Mouse (Mus musculus): Measurements from ENCODE around the gene Itprip. TPM values are rescaled to one million over a fixed set of nuclear protein-coding genes. Genes with fewer than 3 reads are reported as not detected.

Itprip gene
- polyA plus RNA-seq, 1 experiment = 54.1 TPM

DNA sequence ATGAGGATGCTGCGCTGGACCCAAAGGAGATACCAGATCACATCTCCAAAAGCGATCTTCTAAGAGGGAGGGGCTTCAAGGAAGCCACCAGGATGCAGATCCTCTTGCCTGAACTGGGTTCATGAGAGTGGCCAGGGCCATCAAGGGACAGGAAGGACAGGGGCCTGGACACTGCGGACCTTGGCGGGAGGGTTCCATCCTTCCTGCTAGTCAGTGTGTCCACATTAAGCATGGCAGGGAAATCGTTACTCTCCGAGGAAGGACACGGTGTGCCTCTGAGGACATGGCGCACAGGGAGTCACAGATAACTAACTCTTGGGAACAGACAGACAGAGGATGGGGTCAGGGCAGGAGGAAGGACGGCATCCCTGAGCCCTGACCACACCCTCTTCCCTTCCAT lies 11.5 kb downstream of the Itprip start:
- no peak overlapping the region for H3ac ChIP-seq (ENCODE audit: control insufficient read depth, insufficient read length)
- H3K4me2 ChIP-seq (ENCODE audit: low read depth) = no peak overlapping the region
- H3K36me3 ChIP-seq (ENCODE audit: control insufficient read depth, insufficient read depth) = peaks cover 23% of the 10 kb centered on the region
- no peaks in the 10 kb centered on the region for H3K27me3 ChIP-seq (ENCODE audit: control insufficient read depth, insufficient read depth, insufficient read length)
- H3K4me3 ChIP-seq = no peak overlapping the region
- peaks cover 79% of the 10 kb centered on the region for H3K79me2 ChIP-seq (ENCODE audit: control insufficient read depth, insufficient read depth)
- TF ChIP-seq TCF12 (IDR thresholded peaks at IDR 0.05; ENCODE audit: insufficient read depth, poor library complexity, severe bottlenecking) (no peak), MYOG (IDR thresholded peaks at IDR 0.05; ENCODE audit: control insufficient read depth in 1 of 3, insufficient read depth in 1 of 3, insufficient read length in 2 of 3, low read depth in 2 of 3) (no peak), CEBPB (IDR thresholded peaks at IDR 0.05; ENCODE audit: insufficient read depth, poor library complexity, severe bottlenecking) (no peak), POLR2A (IDR thresholded peaks at IDR 0.05; ENCODE audit: insufficient read length, low read depth) (no peak), POLR2AphosphoS2 (IDR thresholded peaks at IDR 0.05; ENCODE audit: insufficient read length, low read depth) (no peak), REST (IDR thresholded peaks at IDR 0.05; ENCODE audit: insufficient read depth, insufficient read length) (no peak), MYOD1 (IDR thresholded peaks at IDR 0.05; ENCODE audit: control insufficient read depth in 1 of 3, insufficient read length in 2 of 3, low read depth in 2 of 3) (no peak), MAX (IDR thresholded peaks at IDR 0.05; ENCODE audit: low read depth) (no peak), SRF (IDR thresholded peaks at IDR 0.05; ENCODE audit: control insufficient read depth, insufficient read length, low read depth) (no peak), E2F4 (IDR thresholded peaks at IDR 0.05; ENCODE audit: insufficient read depth) (no peak), USF1 (IDR thresholded peaks at IDR 0.05; ENCODE audit: low read depth) (no peak)

DNA sequence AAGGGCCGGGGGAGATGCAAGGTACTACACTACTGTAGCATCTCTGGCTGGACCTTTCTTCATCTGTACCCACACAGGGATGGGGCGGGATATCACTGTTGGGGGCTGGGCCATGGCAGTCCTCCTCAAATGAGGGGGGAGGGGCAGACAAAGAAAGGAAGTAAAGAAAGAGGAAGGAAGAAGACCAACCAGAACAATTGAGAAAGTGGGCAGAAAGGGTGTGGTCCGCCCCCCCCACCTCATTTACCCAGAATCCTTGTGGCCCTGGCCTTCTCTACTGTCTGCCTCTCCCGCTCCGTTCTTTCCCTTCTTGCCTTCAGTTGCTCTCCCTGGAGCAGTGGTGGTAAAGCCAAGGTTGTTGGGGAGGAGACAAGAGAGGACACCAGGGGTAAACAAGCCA lies 13.5 kb downstream of the Itprip start:
- no peak overlapping the region for H3ac ChIP-seq (ENCODE audit: control insufficient read depth, insufficient read length)
- no peak overlapping the region for H3K4me2 ChIP-seq (ENCODE audit: low read depth)
- no peak overlapping the region for H3K4me3 ChIP-seq
- peaks cover 16% of the 10 kb centered on the region for H3K36me3 ChIP-seq (ENCODE audit: control insufficient read depth, insufficient read depth)
- H3K79me2 ChIP-seq (ENCODE audit: control insufficient read depth, insufficient read depth) = peaks cover 81% of the 10 kb centered on the region
- H3K27me3 ChIP-seq (ENCODE audit: control insufficient read depth, insufficient read depth, insufficient read length) = no peaks in the 10 kb centered on the region
- TF ChIP-seq REST (IDR thresholded peaks at IDR 0.05; ENCODE audit: insufficient read depth, insufficient read length) (no peak), POLR2AphosphoS2 (IDR thresholded peaks at IDR 0.05; ENCODE audit: insufficient read length, low read depth) (no peak), E2F4 (IDR thresholded peaks at IDR 0.05; ENCODE audit: insufficient read depth) (no peak), TCF12 (IDR thresholded peaks at IDR 0.05; ENCODE audit: insufficient read depth, poor library complexity, severe bottlenecking) (no peak), MYOG (IDR thresholded peaks at IDR 0.05; ENCODE audit: control insufficient read depth in 1 of 3, insufficient read depth in 1 of 3, insufficient read length in 2 of 3, low read depth in 2 of 3) (no peak), MAX (IDR thresholded peaks at IDR 0.05; ENCODE audit: low read depth) (no peak), MYOD1 (IDR thresholded peaks at IDR 0.05; ENCODE audit: control insufficient read depth in 1 of 3, insufficient read length in 2 of 3, low read depth in 2 of 3) (no peak)

DNA sequence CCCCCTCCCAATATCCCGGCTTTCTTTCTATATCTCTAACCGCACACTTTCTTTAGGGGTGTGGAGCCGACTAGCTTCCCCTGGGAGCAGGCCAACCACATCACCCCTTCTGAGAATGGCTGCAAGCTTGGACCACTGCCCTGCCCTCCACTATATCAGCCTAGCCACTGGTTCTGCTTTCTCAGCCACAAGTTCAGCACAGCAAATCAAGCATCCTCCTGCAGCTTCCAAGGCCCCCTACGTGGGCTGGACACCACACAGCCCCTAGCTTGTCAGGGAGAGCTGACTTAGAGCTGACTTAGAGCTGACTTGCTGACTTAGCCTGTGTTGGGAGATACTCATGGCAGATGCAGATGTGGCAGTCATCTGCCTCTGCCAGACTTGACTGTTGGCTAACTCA lies 14.0 kb downstream of the Itprip start:
- no peaks in the 10 kb centered on the region for H3K27me3 ChIP-seq (ENCODE audit: control insufficient read depth, insufficient read depth, insufficient read length)
- TF ChIP-seq POLR2AphosphoS2 (IDR thresholded peaks at IDR 0.05; ENCODE audit: insufficient read length, low read depth) = no peak
- TF ChIP-seq REST (IDR thresholded peaks at IDR 0.05; ENCODE audit: insufficient read depth, insufficient read length) = no peak
- no peak for TF ChIP-seq USF1 (IDR thresholded peaks at IDR 0.05; ENCODE audit: low read depth)
- no peak for TF ChIP-seq SRF (IDR thresholded peaks at IDR 0.05; ENCODE audit: control insufficient read depth, insufficient read length, low read depth)
- TF ChIP-seq POLR2A (IDR thresholded peaks at IDR 0.05; ENCODE audit: insufficient read length, low read depth) = no peak
- no peak for TF ChIP-seq MYOG (IDR thresholded peaks at IDR 0.05; ENCODE audit: control insufficient read depth in 1 of 3, insufficient read depth in 1 of 3, insufficient read length in 2 of 3, low read depth in 2 of 3)
- TF ChIP-seq TCF3 (IDR thresholded peaks at IDR 0.05; ENCODE audit: insufficient read length, low read depth) = no peak
- no peak for TF ChIP-seq TCF12 (IDR thresholded peaks at IDR 0.05; ENCODE audit: insufficient read depth, poor library complexity, severe bottlenecking)
- TF ChIP-seq MAX (IDR thresholded peaks at IDR 0.05; ENCODE audit: low read depth) = no peak
- TF ChIP-seq E2F4 (IDR thresholded peaks at IDR 0.05; ENCODE audit: insufficient read depth) = no peak
- TF ChIP-seq CEBPB (IDR thresholded peaks at IDR 0.05; ENCODE audit: insufficient read depth, poor library complexity, severe bottlenecking) = no peak
- TF ChIP-seq MYOD1 (IDR thresholded peaks at IDR 0.05; ENCODE audit: control insufficient read depth in 1 of 3, insufficient read length in 2 of 3, low read depth in 2 of 3) = no peak
- no peak overlapping the region for H3ac ChIP-seq (ENCODE audit: control insufficient read depth, insufficient read length)
- peaks cover 19% of the 10 kb centered on the region for H3K36me3 ChIP-seq (ENCODE audit: control insufficient read depth, insufficient read depth)
- peaks cover 81% of the 10 kb centered on the region for H3K79me2 ChIP-seq (ENCODE audit: control insufficient read depth, insufficient read depth)
- no peak overlapping the region for H3K4me2 ChIP-seq (ENCODE audit: low read depth)
- no peak overlapping the region for H3K4me3 ChIP-seq

DNA sequence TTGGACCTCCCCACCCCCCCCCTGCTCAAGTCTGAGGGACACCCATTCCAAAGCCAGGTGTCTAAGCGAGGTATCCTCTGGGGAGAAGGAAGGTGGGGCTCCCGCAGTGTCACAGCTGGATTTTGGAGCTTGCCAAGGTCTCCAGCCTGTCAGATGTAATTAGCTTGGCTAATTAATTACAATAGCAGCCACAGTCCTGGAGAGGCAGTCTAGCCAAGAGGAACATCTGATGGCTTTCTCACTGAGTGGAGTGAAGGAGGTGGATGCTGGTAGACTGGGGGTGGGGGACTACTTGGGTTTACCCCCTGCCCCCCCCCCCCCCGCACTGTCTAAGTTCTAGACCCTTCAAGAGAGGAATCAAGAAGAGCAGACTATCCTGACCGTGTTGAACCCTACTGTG lies 15.4 kb downstream of the Itprip start:
- no peak overlapping the region for H3K4me3 ChIP-seq
- H3K4me2 ChIP-seq (ENCODE audit: low read depth) = no peak overlapping the region
- no peaks in the 10 kb centered on the region for H3K27me3 ChIP-seq (ENCODE audit: control insufficient read depth, insufficient read depth, insufficient read length)
- no peak overlapping the region for H3ac ChIP-seq (ENCODE audit: control insufficient read depth, insufficient read length)
- TF ChIP-seq SRF (IDR thresholded peaks at IDR 0.05; ENCODE audit: control insufficient read depth, insufficient read length, low read depth) (no peak), TCF3 (IDR thresholded peaks at IDR 0.05; ENCODE audit: insufficient read length, low read depth) (no peak), MAX (IDR thresholded peaks at IDR 0.05; ENCODE audit: low read depth) (no peak), POLR2AphosphoS2 (IDR thresholded peaks at IDR 0.05; ENCODE audit: insufficient read length, low read depth) (no peak), E2F4 (IDR thresholded peaks at IDR 0.05; ENCODE audit: insufficient read depth) (no peak), USF1 (IDR thresholded peaks at IDR 0.05; ENCODE audit: low read depth) (no peak), POLR2A (IDR thresholded peaks at IDR 0.05; ENCODE audit: insufficient read length, low read depth) (no peak), REST (IDR thresholded peaks at IDR 0.05; ENCODE audit: insufficient read depth, insufficient read length) (no peak), MYOG (IDR thresholded peaks at IDR 0.05; ENCODE audit: control insufficient read depth in 1 of 3, insufficient read depth in 1 of 3, insufficient read length in 2 of 3, low read depth in 2 of 3) (no peak), MYOD1 (IDR thresholded peaks at IDR 0.05; ENCODE audit: control insufficient read depth in 1 of 3, insufficient read length in 2 of 3, low read depth in 2 of 3) (no peak), TCF12 (IDR thresholded peaks at IDR 0.05; ENCODE audit: insufficient read depth, poor library complexity, severe bottlenecking) (no peak), CEBPB (IDR thresholded peaks at IDR 0.05; ENCODE audit: insufficient read depth, poor library complexity, severe bottlenecking) (no peak)
- H3K79me2 ChIP-seq (ENCODE audit: control insufficient read depth, insufficient read depth) = peaks cover 82% of the 10 kb centered on the region
- peaks cover 24% of the 10 kb centered on the region for H3K36me3 ChIP-seq (ENCODE audit: control insufficient read depth, insufficient read depth)
